Mouse (Mus musculus) gastrocnemius, adult 18-20 months (tissue): ENCODE data around the gene Olfr766-ps1. TPM values are rescaled to one million over a fixed set of nuclear protein-coding genes. Genes with fewer than 3 reads are reported as not detected.
"Not testable (repeated sequence)": the region's sequence is repeated elsewhere in the genome, so short reads cannot be mapped to it uniquely, and the experiment has no call there.

Experiments used
- DNase-seq: peaks from one replicate; pipeline ENCODE4 v3.0.0; 2021; ENCODE audit warnings: low spot score
- long read RNA-seq, 2 experiments: library from polyadenylated mRNA; stranded (forward); transcript quantifications; one replicate each; pipeline ENCODE4 v2.0.0; 2021
- total RNA-seq, 2 experiments: library from RNA; stranded (reverse); gene quantifications; 2 replicates each; pipeline ENCODE4 v1.2.3; 2021

Gene Olfr766-ps1
- total RNA-seq, result not detected
- long read RNA-seq, experiment 1, result 0 reads
- long read RNA-seq, experiment 2, result 0 reads

- DNase-seq, result no peak
These were observed at the start of gene Olfr766-ps1 for GRCm38 (mm10) chr10:129068877-129069276. TSS of gene Olfr766-ps1 (minus strand) at chr10:129068977.

DNA sequence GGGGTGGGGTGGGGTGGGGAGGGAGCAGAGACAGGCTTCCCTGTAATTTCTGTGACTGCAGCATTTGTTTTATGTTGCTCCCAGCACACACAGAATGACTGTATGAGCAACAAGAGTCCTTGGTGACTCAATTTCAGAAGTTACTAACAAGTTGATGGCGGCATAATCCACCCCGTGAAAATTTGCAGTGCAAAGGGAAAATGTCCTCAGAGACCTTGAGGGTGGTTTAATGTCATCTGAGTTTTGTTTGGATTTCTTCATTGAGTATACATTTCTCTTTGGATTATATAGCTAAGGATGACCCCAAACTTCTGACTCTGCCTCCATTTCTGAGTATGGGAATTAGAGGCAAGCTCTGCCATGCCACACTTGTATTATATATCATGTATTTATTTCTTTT is 49.0 kb upstream of the Olfr766-ps1 start, which contains the start of gene Olfr769:
Gene Olfr769, minus strand, starts transcription at position 101 of the 400 bp plus-strand sequence.
- no peak for DNase-seq

GRCm38 (mm10) chr10:129115146-129115545 is 46.4 kb upstream of the Olfr766-ps1 start:
- no peak for DNase-seq

DNA sequence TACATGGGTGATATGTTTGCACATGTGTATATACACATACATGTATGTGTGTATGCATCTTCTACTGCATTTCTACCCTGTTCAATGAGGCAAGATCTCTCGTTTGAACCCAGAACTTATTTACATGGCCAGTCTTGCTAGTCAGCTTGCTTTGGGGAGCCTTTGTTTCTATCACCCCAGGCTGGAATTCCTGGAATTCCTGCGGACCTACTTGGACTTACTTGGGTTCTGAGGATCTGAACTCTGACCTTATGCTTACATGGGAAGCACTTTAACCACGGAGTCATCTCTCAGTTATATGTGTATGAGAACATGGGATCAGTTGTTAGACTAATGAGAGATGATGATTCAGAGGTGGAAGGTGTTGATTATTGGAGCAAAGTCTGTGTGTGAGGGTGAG is 32.5 kb upstream of the Olfr766-ps1 start:
- DNase-seq, result no peak

DNA sequence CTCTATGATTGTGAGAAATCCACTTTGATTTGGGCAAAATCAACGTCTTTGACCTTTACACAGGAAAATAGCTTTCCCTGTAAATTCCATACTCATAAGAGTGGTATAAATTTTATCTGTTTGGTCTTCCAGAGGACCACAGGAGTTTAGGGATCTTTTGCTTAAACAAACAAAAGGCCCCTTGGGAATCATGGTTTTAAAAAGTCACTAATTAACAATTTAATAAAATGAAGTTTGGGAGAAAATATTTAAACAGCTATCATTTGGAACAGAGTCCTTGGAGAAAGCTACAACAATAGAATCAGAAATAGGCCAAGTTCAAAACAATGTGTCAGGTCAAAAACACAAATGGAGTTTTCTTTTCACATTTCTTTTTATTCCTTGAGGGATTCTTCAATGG is 30.5 kb upstream of the Olfr766-ps1 start, which contains the start of gene Olfr768:
Gene Olfr768, minus strand, starts transcription at position 101 of the 400 bp plus-strand sequence.
- DNase-seq, result no peak

DNA sequence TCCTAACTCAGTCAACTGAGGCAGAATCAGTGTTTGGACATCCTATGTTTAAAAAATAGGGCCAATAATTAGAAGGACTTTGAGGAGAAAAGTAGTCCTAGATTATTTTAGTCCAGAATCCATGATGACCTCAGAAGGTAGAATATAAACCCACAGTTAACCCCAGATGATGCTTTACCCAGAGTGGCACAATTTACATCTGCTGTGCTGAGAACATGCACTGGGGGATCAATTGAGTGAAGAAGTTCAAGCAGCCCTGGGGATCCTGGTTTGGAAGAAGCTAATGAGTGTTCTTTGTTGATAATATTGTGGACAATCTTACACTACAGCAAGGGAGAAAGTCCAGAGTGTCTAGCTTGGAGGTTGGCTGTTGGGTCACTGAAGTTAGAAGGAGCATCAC is 14.0 kb upstream of the Olfr766-ps1 start, which contains the start of gene Olfr767:
Gene Olfr767, minus strand, starts transcription at position 101 of the 400 bp plus-strand sequence.
- DNase-seq, result not testable (repeated sequence)

DNA sequence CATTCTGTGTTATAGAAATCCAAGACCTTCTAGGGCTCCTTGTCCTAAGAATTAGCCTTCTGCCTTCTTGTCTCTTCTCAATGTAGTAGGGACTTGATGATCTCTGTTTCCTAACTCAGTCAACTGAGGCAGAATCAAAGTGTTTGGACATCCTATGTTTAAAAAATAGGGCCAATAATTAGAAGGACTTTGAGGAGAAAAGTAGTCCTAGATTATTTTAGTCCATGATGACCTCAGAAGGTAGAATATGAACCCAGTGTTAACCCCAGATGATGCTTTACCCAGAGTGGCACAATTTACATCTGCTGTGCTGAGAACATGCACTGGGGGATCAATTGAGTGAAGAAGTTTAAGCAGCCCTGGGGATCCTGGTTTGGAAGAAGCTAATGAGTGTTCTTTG is 18.9 kb downstream of the Olfr766-ps1 start, which contains the start of gene Olfr765:
Gene Olfr765, minus strand, starts transcription at position 101 of the 400 bp plus-strand sequence.
- not testable (repeated sequence) for DNase-seq

DNA sequence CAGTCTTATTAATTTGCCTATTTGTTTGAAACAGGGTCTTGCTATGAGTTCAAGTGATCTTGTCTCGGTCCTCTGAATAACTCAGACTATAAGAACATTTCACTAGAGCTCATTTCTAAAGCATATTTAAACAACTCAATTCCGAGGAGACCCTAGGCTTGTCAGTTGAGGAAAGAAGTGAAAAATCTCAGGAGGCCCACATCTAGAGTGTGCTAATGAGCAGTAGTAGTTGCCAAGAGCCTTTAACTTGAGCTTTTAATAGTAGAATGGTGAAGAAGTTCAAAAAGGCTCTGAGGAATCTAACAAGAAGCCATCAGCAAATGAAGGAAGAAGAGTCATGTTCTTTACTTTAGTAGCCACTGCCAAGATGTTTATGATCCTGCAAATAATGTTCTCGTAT is 29.0 kb downstream of the Olfr766-ps1 start, which contains the start of gene Olfr764-ps1:
Gene Olfr764-ps1, minus strand, starts transcription at position 101 of the 400 bp plus-strand sequence.
- no peak for DNase-seq

GRCm38 (mm10) chr10:129028343-129028742 is 40.4 kb downstream of the Olfr766-ps1 start:
- no peak for DNase-seq

- no peak for DNase-seq
These were observed 42.6 kb downstream of the Olfr766-ps1 start for GRCm38 (mm10) chr10:129026018-129026662.

- DNase-seq, result no peak
These were observed 45.5 kb downstream of the Olfr766-ps1 start for GRCm38 (mm10) chr10:129023319-129023718.

DNA sequence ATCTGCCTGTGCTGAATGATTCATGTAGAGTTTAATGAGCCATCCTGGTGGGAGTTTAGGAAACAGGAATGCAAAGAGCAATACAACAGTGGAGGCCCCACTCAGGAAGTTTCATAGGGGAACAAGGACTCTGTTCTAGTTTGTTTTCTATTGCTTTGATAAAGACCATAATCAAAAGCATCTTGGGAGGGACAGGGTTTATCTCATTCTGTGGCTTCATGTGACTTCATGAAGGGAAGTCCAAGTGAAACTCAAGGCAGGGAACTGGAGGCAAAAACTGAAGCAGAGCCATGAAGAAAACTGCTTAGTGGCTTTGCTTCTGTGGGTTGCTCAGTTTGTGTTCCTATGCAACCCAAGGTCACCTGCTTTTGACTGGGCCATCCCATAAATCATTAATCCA is 54.3 kb downstream of the Olfr766-ps1 start:
- DNase-seq, result no peak

Other genes with a start within 250 kb of the Olfr766-ps1 start
- 1 to 10 TPM; 3.1 to 3.8 TPM for gene Ormdl2, start 247.3 kb downstream of the Olfr766-ps1 start, total RNA-seq
- 1 to 10 TPM; 2.8 to 8.0 TPM for gene Gdf11, start 177.3 kb downstream of the Olfr766-ps1 start, total RNA-seq
- gene Cd63, start 168.0 kb downstream of the Olfr766-ps1 start, total RNA-seq, result 100 to 1,000 TPM; 101 to 160 TPM
- gene Rdh5, start 146.1 kb downstream of the Olfr766-ps1 start, total RNA-seq, result 1 to 10 TPM; 3.1 to 3.9 TPM
- gene Bloc1s1, start 144.9 kb downstream of the Olfr766-ps1 start, total RNA-seq, result 100 to 1,000 TPM; 153 to 154 TPM
- gene Itga7, start 135.2 kb downstream of the Olfr766-ps1 start, total RNA-seq, result 10 to 100 TPM; 40.4 to 60.8 TPM
- under 1 TPM in 1 of 2 experiments, not detected in 1; 0.24 TPM for gene Mettl7b, start 108.0 kb downstream of the Olfr766-ps1 start, total RNA-seq
- gene Olfr9, start 79.5 kb downstream of the Olfr766-ps1 start, total RNA-seq, result not detected
- gene Olfr763, start 58.2 kb downstream of the Olfr766-ps1 start, total RNA-seq, result not detected
- not detected for gene Olfr764-ps1, start 29.1 kb downstream of the Olfr766-ps1 start, total RNA-seq
- not detected for gene Olfr765, start 19.0 kb downstream of the Olfr766-ps1 start, total RNA-seq
- gene Olfr767, start 13.9 kb upstream of the Olfr766-ps1 start, total RNA-seq, result not detected
- not detected for gene Olfr768, start 30.4 kb upstream of the Olfr766-ps1 start, total RNA-seq
- not detected for gene Olfr769, start 48.9 kb upstream of the Olfr766-ps1 start, total RNA-seq
- gene Olfr770, start 70.0 kb upstream of the Olfr766-ps1 start, total RNA-seq, result not detected
- not detected for gene Olfr771, start 95.8 kb upstream of the Olfr766-ps1 start, total RNA-seq
- gene Olfr772, start 108.9 kb upstream of the Olfr766-ps1 start, total RNA-seq, result not detected
- not detected for gene Olfr773, start 118.4 kb upstream of the Olfr766-ps1 start, total RNA-seq
- not detected for gene Olfr774, start 167.2 kb upstream of the Olfr766-ps1 start, total RNA-seq
- not detected for gene Olfr775, start 179.4 kb upstream of the Olfr766-ps1 start, total RNA-seq
- gene Olfr776, start 190.2 kb upstream of the Olfr766-ps1 start, total RNA-seq, result not detected
- gene Olfr777, start 202.5 kb upstream of the Olfr766-ps1 start, total RNA-seq, result not detected
- gene Olfr780, start 249.1 kb upstream of the Olfr766-ps1 start, total RNA-seq, result not detected